Comparison of ENCODE assay signal across 14 mouse cellular contexts in the genomic region with DNA sequence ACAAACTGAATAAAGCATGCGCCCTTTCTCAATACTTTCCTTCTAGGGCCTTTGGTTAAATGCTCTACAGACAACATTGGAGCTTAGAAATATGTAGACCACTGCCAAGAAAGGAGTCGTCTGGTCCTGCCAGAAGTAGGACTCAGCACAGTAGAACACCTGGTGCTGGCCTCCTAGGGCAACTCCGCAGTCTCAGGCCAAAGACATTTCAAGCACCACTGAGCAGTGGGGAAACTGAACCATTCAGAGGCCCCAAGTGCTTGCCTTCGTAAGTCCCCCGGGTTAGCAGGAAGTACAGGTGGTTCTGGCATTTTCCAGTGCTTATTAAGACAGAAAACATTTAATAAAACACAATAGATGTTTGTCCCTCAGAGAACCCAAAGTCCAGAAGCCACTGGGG. TPM values are rescaled to one million over a fixed set of nuclear protein-coding genes. Genes with fewer than 3 reads are reported as not detected.
A peak's percentile ranks its signal among the peaks of the same experiment; 100 is the strongest.
DNase-seq lines count a peak whose midpoint lies in the region; ATAC-seq lines count a peak whose summit lies in the region.
"Had no signal": no experiment of that assay in that cellular context is flagged by ENCODE, and none has a peak within 500 bp of the region (broad histone marks: within the 10 kb centered on the region; RNA-seq: fewer than 3 reads in every experiment).

No protein-coding gene starts in this region.

- H3K4me3 ChIP-seq in kidney, embryonic 14.5 days (ENCODE audit: low read length) = no peak overlapping the region
- no peak overlapping the region for H3K4me3 ChIP-seq in lung, embryonic 16.5 days (ENCODE audit: low read length)
- no peak overlapping the region for H3K4me3 ChIP-seq in intestine, embryonic 14.5 days (ENCODE audit: low read depth, low read length)
- no peak overlapping the region for H3K4me3 ChIP-seq in stomach, embryonic 14.5 days (ENCODE audit: low read depth, low read length)
- H3K4me3 ChIP-seq: embryonic facial prominence, embryonic 10.5 days; forebrain, embryonic 15.5 days; heart, embryonic 12.5 days; hindbrain, embryonic 12.5 days; midbrain, embryonic 10.5 days had no signal

- no peak for DNase-seq in kidney, adult 18-20 months
- DNase-seq in lung, postnatal 4 days = no peak
- no peak for DNase-seq in intestine, embryonic 14.5 days (ENCODE audit: low spot score)
- no peak for DNase-seq in thymus, adult 18-20 months
- no peak for DNase-seq in heart, adult 9 months (ENCODE audit: low spot score in 2 of 2)

- H3K36me3 ChIP-seq in kidney, embryonic 14.5 days (ENCODE audit: control insufficient read depth, insufficient read depth, low read length) = no peaks in the 10 kb centered on the region
- H3K36me3 ChIP-seq in lung, embryonic 16.5 days (ENCODE audit: control insufficient read depth, insufficient read depth, low read length) = no peaks in the 10 kb centered on the region
- H3K36me3 ChIP-seq in intestine, embryonic 14.5 days (ENCODE audit: control insufficient read depth, insufficient read depth, low read length) = no peaks in the 10 kb centered on the region
- no peaks in the 10 kb centered on the region for H3K36me3 ChIP-seq in stomach, embryonic 14.5 days (ENCODE audit: control insufficient read depth, insufficient read depth, low read length)
- H3K36me3 ChIP-seq: embryonic facial prominence, embryonic 10.5 days; forebrain, embryonic 15.5 days; heart, embryonic 12.5 days; hindbrain, embryonic 12.5 days; midbrain, embryonic 10.5 days had no signal

- no peaks in the 10 kb centered on the region for H3K9me3 ChIP-seq in kidney, embryonic 14.5 days (ENCODE audit: control insufficient read depth, low read length)
- H3K9me3 ChIP-seq in lung, embryonic 16.5 days (ENCODE audit: control insufficient read depth, low read length) = no peaks in the 10 kb centered on the region
- H3K9me3 ChIP-seq in intestine, embryonic 14.5 days (ENCODE audit: control insufficient read depth, low read length) = 0 out of 2 replicates have a peak, but pooled peaks cover 3% of the 10 kb centered on the region
- no peaks in the 10 kb centered on the region for H3K9me3 ChIP-seq in stomach, embryonic 14.5 days (ENCODE audit: control insufficient read depth, low read depth, low read length)
- H3K9me3 ChIP-seq: embryonic facial prominence, embryonic 10.5 days; forebrain, embryonic 15.5 days; heart, embryonic 12.5 days; hindbrain, embryonic 12.5 days; midbrain, embryonic 10.5 days had no signal

- H3K4me1 ChIP-seq in kidney, embryonic 14.5 days (ENCODE audit: control insufficient read depth, insufficient read depth, low read length) = 0 out of 2 replicates have a peak, but pooled peaks cover 8% of the 10 kb centered on the region
- 0 out of 2 replicates have a peak, but pooled peaks cover 8% of the 10 kb centered on the region for H3K4me1 ChIP-seq in lung, embryonic 16.5 days (replicated peaks; ENCODE audit: control insufficient read depth, insufficient read depth, low read length)
- H3K4me1 ChIP-seq in intestine, embryonic 14.5 days (replicated peaks; ENCODE audit: control insufficient read depth, insufficient read depth, low read length) = no peaks in the 10 kb centered on the region
- H3K4me1 ChIP-seq in stomach, embryonic 14.5 days (ENCODE audit: control insufficient read depth, insufficient read depth, low read length) = 0 out of 2 replicates have a peak, but pooled peaks cover 3% of the 10 kb centered on the region
- H3K4me1 ChIP-seq: embryonic facial prominence, embryonic 10.5 days; forebrain, embryonic 15.5 days; heart, embryonic 12.5 days; hindbrain, embryonic 12.5 days; midbrain, embryonic 10.5 days had no signal

- no peaks in the 10 kb centered on the region for H3K27me3 ChIP-seq in kidney, embryonic 14.5 days (ENCODE audit: control insufficient read depth, insufficient read depth, low read length)
- H3K27me3 ChIP-seq in lung, embryonic 16.5 days (ENCODE audit: control insufficient read depth, insufficient read depth, low read depth, low read length) = no peaks in the 10 kb centered on the region
- H3K27me3 ChIP-seq in intestine, embryonic 14.5 days (replicated peaks; ENCODE audit: control insufficient read depth, insufficient read depth, low read length) = no peaks in the 10 kb centered on the region
- H3K27me3 ChIP-seq in stomach, embryonic 14.5 days (ENCODE audit: control insufficient read depth, insufficient read depth, low read length) = no peaks in the 10 kb centered on the region
- H3K27me3 ChIP-seq: forebrain, embryonic 15.5 days; heart, embryonic 12.5 days; hindbrain, embryonic 12.5 days had no signal

- no peak overlapping the region for H3K4me2 ChIP-seq in kidney, embryonic 14.5 days (replicated peaks; ENCODE audit: low read depth, low read length)
- no peak overlapping the region for H3K4me2 ChIP-seq in lung, embryonic 16.5 days (ENCODE audit: low read depth, low read length)
- H3K4me2 ChIP-seq in intestine, embryonic 14.5 days (ENCODE audit: low read length) = no peak overlapping the region
- H3K4me2 ChIP-seq in stomach, embryonic 14.5 days (replicated peaks; ENCODE audit: low read depth, low read length) = no peak overlapping the region
- H3K4me2 ChIP-seq: forebrain, embryonic 15.5 days; heart, embryonic 12.5 days; hindbrain, embryonic 12.5 days had no signal

- WGBS in kidney, embryonic 14.5 days = 53% methylated on average over 5 of the region's 5 CpGs
- 49% methylated on average over 5 of the region's 5 CpGs for WGBS in lung, embryonic 16.5 days
- WGBS in intestine, embryonic 14.5 days = 71% methylated on average over 5 of the region's 5 CpGs
- 61% methylated on average over 5 of the region's 5 CpGs for WGBS in stomach, embryonic 14.5 days

- no peak overlapping the region for H3K9ac ChIP-seq in kidney, embryonic 14.5 days (ENCODE audit: low read depth, low read length)
- H3K9ac ChIP-seq in lung, embryonic 16.5 days (ENCODE audit: low read length) = no peak overlapping the region
- no peak overlapping the region for H3K9ac ChIP-seq in intestine, embryonic 14.5 days (ENCODE audit: low read length)
- H3K9ac ChIP-seq in stomach, embryonic 14.5 days (replicated peaks; ENCODE audit: low read depth, low read length) = no peak overlapping the region
- H3K9ac ChIP-seq: forebrain, embryonic 15.5 days; heart, embryonic 12.5 days; hindbrain, embryonic 12.5 days; liver, embryonic 14.5 days had no signal

- ATAC-seq in kidney, embryonic 14.5 days (ENCODE audit: low FRiP score, low TSS enrichment) = peak; percentile 34; the same call in 1 of the 2 replicates
- peak; percentile 66 for ATAC-seq in lung, embryonic 16.5 days (ENCODE audit: low read depth)
- no peak for ATAC-seq in intestine, embryonic 14.5 days (replicated peaks; ENCODE audit: low FRiP score, low TSS enrichment, low read depth)
- no peak for ATAC-seq in stomach, embryonic 14.5 days (ENCODE audit: insufficient number of reproducible peaks, insufficient read depth, low FRiP score, low read depth)

- peak overlapping the region; percentile 51; the same call in 1 of the 2 replicates for H3K27ac ChIP-seq in kidney, embryonic 14.5 days (ENCODE audit: low read depth, low read length)
- H3K27ac ChIP-seq in lung, embryonic 16.5 days (ENCODE audit: low read length) = 0 out of 2 replicates have a peak overlapping the region, but pooled peaks have one; percentile 1
- peak overlapping the region; percentile 1; the same call in 1 of the 2 replicates for H3K27ac ChIP-seq in intestine, embryonic 14.5 days (ENCODE audit: low read depth)
- H3K27ac ChIP-seq in stomach, embryonic 14.5 days (ENCODE audit: low read length) = peak overlapping the region; percentile 79
- H3K27ac ChIP-seq: embryonic facial prominence, embryonic 10.5 days; forebrain, embryonic 15.5 days; hindbrain, embryonic 12.5 days; liver, embryonic 14.5 days; midbrain, embryonic 10.5 days had no signal

RNA-seq across cellular contexts. Expression of gene Pole4, which starts 9.7 kb away (rescaled TPM):
- polyA plus RNA-seq in kidney, embryonic 14.5 days (2014; fragmentation: Nextera tagmentation; extraction: Ambion mirVana) = 120 and 136 TPM in 2 replicates
- 101 and 115 TPM in 2 replicates for polyA plus RNA-seq in lung, embryonic 16.5 days (2015; fragmentation: Nextera tagmentation; extraction: Ambion mirVana)
- 107 and 116 TPM in 2 replicates for polyA plus RNA-seq in intestine, embryonic 14.5 days (2014; fragmentation: Nextera tagmentation; extraction: Ambion mirVana)
- 120 and 126 TPM in 2 replicates for polyA plus RNA-seq in stomach, embryonic 14.5 days (2014; fragmentation: Nextera tagmentation; extraction: Ambion mirVana)

RNA-seq across cellular contexts. Expression of gene Hk2, which starts 59.4 kb away (rescaled TPM):
- polyA plus RNA-seq in kidney, embryonic 14.5 days (2014; fragmentation: Nextera tagmentation; extraction: Ambion mirVana) = 28.0 TPM in 2 replicates
- polyA plus RNA-seq in lung, embryonic 16.5 days (2015; fragmentation: Nextera tagmentation; extraction: Ambion mirVana) = 12.7 and 16.7 TPM in 2 replicates
- 31.9 and 32.3 TPM in 2 replicates for polyA plus RNA-seq in intestine, embryonic 14.5 days (2014; fragmentation: Nextera tagmentation; extraction: Ambion mirVana)
- 32.9 and 38.1 TPM in 2 replicates for polyA plus RNA-seq in stomach, embryonic 14.5 days (2014; fragmentation: Nextera tagmentation; extraction: Ambion mirVana)

Comparison
In these comparisons a context has a peak if more than half of its experiments do, and no peak if none do; other contexts are left out.
1. ATAC-seq: peak in kidney, embryonic 14.5 days (single experiment) and lung, embryonic 16.5 days (single experiment); none in intestine, embryonic 14.5 days (single experiment) and stomach, embryonic 14.5 days (single experiment).
2. H3K27ac ChIP-seq: peak in every context shown above with its lines; median percentile 79 in stomach, embryonic 14.5 days; 51 in kidney, embryonic 14.5 days; 1 in lung, embryonic 16.5 days; 1 in intestine, embryonic 14.5 days.